Mouse (Mus musculus) small intestine, adult 2 months (tissue): ENCODE measurements around the gene Crip1. TPM values are rescaled to one million over a fixed set of nuclear protein-coding genes. Genes with fewer than 3 reads are reported as not detected.
A peak's percentile ranks its signal among the peaks of the same experiment; 100 is the strongest.

Experiments used
- H3K27ac ChIP-seq: fragments of 200-500 bp; 2 replicates; pipeline ENCODE4 v1.5.1; 2012; ENCODE audit warnings: low read depth, low read length, control low read depth, inconsistent platforms; ENCODE audit not compliant: insufficient read depth
- H3K27me3 ChIP-seq: fragments of 200-500 bp; 2 replicates; pipeline ENCODE4 v1.6.1; 2012; ENCODE audit warnings: mild to moderate bottlenecking, moderate library complexity, low read length, inconsistent platforms; ENCODE audit not compliant: control insufficient read depth, insufficient read depth
- H3K36me3 ChIP-seq: fragments of 200-500 bp; 2 replicates; pipeline ENCODE4 v1.6.1; 2012; ENCODE audit warnings: mild to moderate bottlenecking, low read length, control low read depth, inconsistent platforms; ENCODE audit not compliant: control insufficient read depth, insufficient read depth
- H3K4me1 ChIP-seq: fragments of 200-500 bp; 2 replicates; pipeline ENCODE4 v1.6.1; 2012; ENCODE audit warnings: low read length, inconsistent platforms, mixed read lengths; ENCODE audit not compliant: control insufficient read depth, insufficient read depth, insufficient read length
- H3K4me3 ChIP-seq: fragments of 200-500 bp; 2 replicates; pipeline ENCODE4 v1.5.1; 2012; ENCODE audit warnings: low read depth, mild to moderate bottlenecking, control low read depth, inconsistent platforms, low read length, moderate library complexity
- CTCF ChIP-seq: fragments of 200-500 bp; IDR thresholded peaks from 2 replicates; pipeline ENCODE4 v1.5.1; 2012; ENCODE audit warnings: low read depth, mild to moderate bottlenecking, control low read depth, inconsistent platforms, low read length, moderate library complexity, mixed read lengths; ENCODE audit not compliant: insufficient replicate concordance, insufficient read length; ENCODE audit errors: extremely low read depth
- POLR2A ChIP-seq: fragments of 200-500 bp; IDR thresholded peaks from 2 replicates; pipeline ENCODE4 v1.6.1; 2012; ENCODE audit warnings: low read depth, mild to moderate bottlenecking, control low read depth, inconsistent platforms, low read length, moderate library complexity
- WGBS: fragments of 180-500 bp; shearing (Covaris S2); methylation state at CpG from one replicate; pipeline ENCODE4 v1.1.7; 2018; 5-methylcytosine and 5-hydroxymethylcytosine counted together
- polyA plus RNA-seq: library from polyadenylated mRNA; depleted of rRNA; stranded (reverse); fragments of >200 nt; gene quantifications from 2 replicates; pipeline ENCODE4 v1.2.3, GENCODE M21; 2012

The Crip1 gene
- polyA plus RNA-seq, 1 experiment: 16,576 TPM

GRCm38 (mm10) chr12:113114141-113114540, 32.0 kb upstream of the Crip1 start:
- Histone ChIP-seq H3K27me3 (no peaks in the 10 kb centered on the region), H3K4me1 (peaks cover 39% of the 10 kb centered on the region), H3K27ac (peak overlapping the region; percentile 14; the same call in 1 of the 2 replicates), H3K36me3 (peaks cover 8% of the 10 kb centered on the region), H3K4me3 (no peak overlapping the region)
- WGBS: 64% methylated on average over 4 of the region's 4 CpGs
- no peak for TF ChIP-seq POLR2A
- TF ChIP-seq CTCF: no peak

GRCm38 (mm10) chr12:113114856-113115538, 31.1 kb upstream of the Crip1 start:
- Histone ChIP-seq H3K27me3 (no peaks in the 10 kb centered on the region), H3K27ac (0 out of 2 replicates have a peak overlapping the region, but pooled peaks have one; percentile 14), H3K4me1 (peaks cover 39% of the 10 kb centered on the region), H3K4me3 (no peak overlapping the region), H3K36me3 (peaks cover 8% of the 10 kb centered on the region)
- 50% methylated on average over 16 of the region's 16 CpGs for WGBS
- TF ChIP-seq POLR2A: no peak
- TF ChIP-seq CTCF: no peak

- 85% methylated on average over 20 of the region's 20 CpGs for WGBS
- H3K36me3 ChIP-seq: peaks cover 35% of the 10 kb centered on the region
These were observed 26.4 kb upstream of the Crip1 start for GRCm38 (mm10) chr12:113119516-113120410.

GRCm38 (mm10) chr12:113124726-113125125, 21.4 kb upstream of the Crip1 start:
- Histone ChIP-seq H3K36me3 (peaks cover 61% of the 10 kb centered on the region), H3K27ac (no peak overlapping the region)
- 93% methylated on average over 6 of the region's 6 CpGs for WGBS

More at GRCm38 (mm10) chr12:113119516-113120410, 26.4 kb upstream of the Crip1 start:
- TF ChIP-seq CTCF: peak; percentile 93; the same call in 1 of the 2 replicates
- TF ChIP-seq POLR2A: no peak
- H3K4me3 ChIP-seq: no peak overlapping the region
- peaks cover 5% of the 10 kb centered on the region; the same call in 1 of the 2 replicates for H3K4me1 ChIP-seq
- H3K27ac ChIP-seq: no peak overlapping the region
- no peaks in the 10 kb centered on the region for H3K27me3 ChIP-seq

GRCm38 (mm10) chr12:113130732-113131131, 15.4 kb upstream of the Crip1 start:
- no peak overlapping the region for H3K27ac ChIP-seq
- H3K4me3 ChIP-seq: no peak overlapping the region
- peaks cover 66% of the 10 kb centered on the region for H3K36me3 ChIP-seq
- no peaks in the 10 kb centered on the region for H3K27me3 ChIP-seq
- no peak for TF ChIP-seq POLR2A
- TF ChIP-seq CTCF: no peak
- WGBS: 93% methylated on average over 8 of the region's 8 CpGs
- peaks cover 4% of the 10 kb centered on the region; the same call in 1 of the 2 replicates for H3K4me1 ChIP-seq

More at GRCm38 (mm10) chr12:113124726-113125125, 21.4 kb upstream of the Crip1 start:
- Histone ChIP-seq H3K4me3 (no peak overlapping the region), H3K4me1 (no peaks in the 10 kb centered on the region), H3K27me3 (no peaks in the 10 kb centered on the region)
- TF ChIP-seq POLR2A (no peak), CTCF (no peak)

- Histone ChIP-seq H3K27ac (no peak overlapping the region), H3K27me3 (no peaks in the 10 kb centered on the region), H3K4me3 (no peak overlapping the region), H3K4me1 (peaks cover 4% of the 10 kb centered on the region; the same call in 1 of the 2 replicates), H3K36me3 (peaks cover 66% of the 10 kb centered on the region)
- TF ChIP-seq CTCF (no peak), POLR2A (no peak)
- WGBS: 94% methylated on average over 14 of the region's 14 CpGs
These were observed 14.5 kb upstream of the Crip1 start for GRCm38 (mm10) chr12:113131601-113132000.

GRCm38 (mm10) chr12:113132567-113132966, 13.5 kb upstream of the Crip1 start:
- Histone ChIP-seq H3K27me3 (no peaks in the 10 kb centered on the region), H3K27ac (no peak overlapping the region), H3K4me1 (peaks cover 4% of the 10 kb centered on the region; the same call in 1 of the 2 replicates), H3K36me3 (peaks cover 59% of the 10 kb centered on the region), H3K4me3 (no peak overlapping the region)
- no peak for TF ChIP-seq CTCF
- no peak for TF ChIP-seq POLR2A
- WGBS: 30% methylated on average over 2 of the region's 2 CpGs
